Mouse (Mus musculus): ENCODE results near the gene Pde4d.

Pde4d gene

GRCm38 (mm10) chr13:109548263-109548662 is 1098.5 kb downstream of the Pde4d start:
- in situ Hi-C loops (cut with MseI, MboI): loop anchor here (5.0 to 10.0 kb wide), 3 partner anchors 203 to 316 kb away; no protein-coding TSS in a partner anchor

GRCm38 (mm10) chr13:109548771-109549555 is 1099.2 kb downstream of the Pde4d start:
- in situ Hi-C loops (cut with MseI, MboI): loop anchor here (5.0 to 10.0 kb wide), 3 partner anchors 204 to 317 kb away; no protein-coding TSS in a partner anchor

DNA sequence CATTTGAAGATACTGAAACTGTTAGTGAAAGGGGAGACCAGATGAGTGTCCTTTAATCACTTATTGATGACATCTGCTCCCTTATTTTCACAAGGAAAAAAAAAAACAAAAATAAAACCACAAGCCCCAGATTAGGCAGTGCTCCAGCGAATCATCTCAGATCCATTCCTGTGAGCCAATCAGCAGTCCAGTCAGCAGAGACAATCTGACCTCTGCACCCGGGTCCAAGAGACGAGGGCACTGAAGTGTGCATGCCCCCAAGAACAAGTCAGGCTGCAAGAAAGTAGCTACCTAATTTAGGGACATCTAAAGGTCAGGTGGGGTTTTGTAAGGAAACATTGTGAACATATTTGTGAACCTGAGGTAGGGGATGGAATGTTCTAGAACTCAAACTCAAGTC is 1102.1 kb downstream of the Pde4d start:
- in situ Hi-C loops (cut with MseI, MboI): no loop called here

GRCm38 (mm10) chr13:109555513-109555912 is 1105.8 kb downstream of the Pde4d start:
- in situ Hi-C loops (cut with MseI, MboI): no loop called here

DNA sequence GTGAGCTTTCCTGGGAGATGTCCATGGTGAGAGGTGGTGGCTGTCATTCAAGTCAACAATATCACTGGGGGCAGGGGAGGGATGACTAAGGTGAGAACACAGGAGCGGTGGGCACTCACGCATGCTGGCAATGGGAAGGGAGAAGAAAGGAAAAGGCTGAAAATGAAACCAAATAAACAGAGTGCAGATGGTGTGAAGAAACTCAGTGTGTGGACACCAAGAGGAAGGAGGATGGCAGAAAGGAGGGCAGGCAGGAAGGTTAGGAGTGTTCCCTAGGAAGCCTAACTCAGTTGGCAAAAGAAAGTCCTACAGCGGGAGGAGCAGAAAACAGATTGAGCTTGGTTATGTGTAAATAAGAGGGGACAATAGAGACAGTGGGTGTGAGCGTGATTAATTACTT is 1107.1 kb downstream of the Pde4d start:
- in situ Hi-C loops (cut with MseI, MboI): no loop called here

GRCm38 (mm10) chr13:109558341-109559257 is 1108.9 kb downstream of the Pde4d start:
- in situ Hi-C loops (cut with MseI, MboI): no loop called here

- in situ Hi-C loops (cut with MseI, MboI): no loop called here
Measured at GRCm38 (mm10) chr13:109560261-109560660, 1110.5 kb downstream of the Pde4d start.

DNA sequence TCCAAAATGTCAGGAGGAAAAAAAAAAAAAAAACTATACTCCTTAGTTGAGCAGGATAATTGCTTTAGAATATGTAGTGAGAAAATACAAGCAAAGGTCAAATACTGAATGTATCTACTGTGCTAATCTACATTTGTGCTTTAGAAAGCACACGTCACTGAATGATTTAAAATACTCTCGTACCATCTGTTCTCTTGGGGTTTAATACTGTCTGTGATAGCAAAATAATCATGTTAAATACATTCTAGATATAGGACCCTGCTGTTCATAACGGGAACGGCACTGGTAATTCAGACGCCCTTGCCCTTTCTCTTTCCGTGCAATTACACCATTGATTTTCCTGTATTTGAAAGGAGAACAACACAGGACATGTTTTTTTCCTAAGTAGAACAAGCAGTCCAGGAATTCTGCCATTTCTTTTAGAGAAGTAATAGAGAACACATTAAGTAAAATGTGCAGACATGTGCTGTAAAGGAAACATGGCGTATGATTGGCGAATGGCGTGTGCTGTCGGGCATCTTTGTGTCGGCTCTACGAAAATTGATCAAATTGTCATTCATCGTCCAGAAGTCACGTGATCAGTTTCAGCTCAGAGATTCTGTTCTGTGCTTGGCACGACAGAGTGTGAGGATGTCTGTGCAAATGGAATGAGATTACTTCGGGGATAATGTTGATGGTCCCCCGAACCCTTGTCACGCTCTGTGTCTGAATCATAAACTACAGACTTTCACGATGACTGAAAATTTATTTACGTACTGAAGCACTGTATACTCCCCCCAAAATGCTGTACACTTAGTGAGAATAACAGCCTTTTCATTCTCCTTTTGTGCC is 1119.1 kb downstream of the Pde4d start:
- in situ Hi-C loops (cut with MseI, MboI): no loop called here

DNA sequence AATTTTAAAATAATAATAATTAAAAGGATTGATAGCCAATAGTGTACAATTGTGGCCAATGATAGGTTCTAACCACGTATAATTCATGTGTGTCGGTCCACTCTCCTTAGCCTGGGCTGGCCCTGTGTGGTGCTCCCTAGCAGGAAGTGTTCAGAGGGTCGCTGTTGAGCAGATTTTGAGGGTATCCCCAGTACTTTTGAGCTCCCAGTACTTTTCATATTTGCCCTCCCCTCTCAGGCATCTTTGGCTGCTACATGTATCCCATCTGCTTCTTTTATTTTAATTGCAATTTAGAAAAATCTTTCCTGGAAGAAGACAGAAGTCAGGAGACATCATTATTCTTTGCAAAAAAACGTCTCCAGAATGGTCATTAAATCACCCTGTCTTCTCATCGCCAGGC is 1119.7 kb downstream of the Pde4d start:
- in situ Hi-C loops (cut with MseI, MboI): no loop called here

GRCm38 (mm10) chr13:109576725-109577124 is 1127.0 kb downstream of the Pde4d start:
- in situ Hi-C loops (cut with MseI, MboI): no loop called here

- in situ Hi-C loops (cut with MseI, MboI): no loop called here
Measured at GRCm38 (mm10) chr13:109577454-109577853, 1127.7 kb downstream of the Pde4d start.

DNA sequence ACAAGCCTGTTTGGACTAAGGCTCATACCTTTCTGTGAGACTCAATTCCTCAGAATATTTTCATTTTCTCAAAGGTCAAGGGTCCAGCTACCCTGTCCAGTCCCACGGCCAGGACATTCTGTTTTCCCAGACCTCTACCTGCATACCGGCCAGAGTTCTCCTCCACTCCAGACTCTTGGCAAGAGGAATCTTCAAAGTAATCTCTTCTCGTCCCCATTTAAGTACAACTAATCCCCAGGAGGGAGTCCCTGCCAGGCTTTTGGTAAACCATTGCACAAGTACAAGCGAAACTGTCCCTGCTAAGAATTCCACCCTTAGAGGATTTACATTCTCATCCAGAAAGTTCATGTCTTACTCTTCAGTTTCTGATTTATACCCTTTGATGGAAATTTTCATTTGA is 1128.2 kb downstream of the Pde4d start:
- in situ Hi-C loops (cut with MseI, MboI): no loop called here

GRCm38 (mm10) chr13:109581284-109582070 is 1131.7 kb downstream of the Pde4d start:
- in situ Hi-C loops (cut with MseI, MboI): no loop called here

DNA sequence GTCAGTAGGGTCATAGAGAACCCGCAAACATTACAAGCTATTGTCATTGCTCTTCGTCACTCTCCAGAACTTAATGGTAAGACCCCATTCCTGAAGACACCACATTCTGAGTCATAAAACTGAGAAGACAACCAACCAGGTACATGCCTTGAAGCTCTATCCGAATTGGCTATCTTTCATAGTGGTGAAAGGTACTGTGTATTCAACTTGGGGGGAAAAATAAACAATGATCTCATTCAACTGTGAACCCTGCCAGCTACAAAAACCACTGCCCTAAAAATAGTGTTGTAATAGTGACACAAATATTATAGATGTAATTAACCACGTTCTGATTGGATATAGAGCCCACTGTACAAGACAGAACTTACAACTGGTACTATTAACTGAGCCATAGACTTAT is 1140.3 kb downstream of the Pde4d start:
- in situ Hi-C loops (cut with MseI, MboI): no loop called here

DNA sequence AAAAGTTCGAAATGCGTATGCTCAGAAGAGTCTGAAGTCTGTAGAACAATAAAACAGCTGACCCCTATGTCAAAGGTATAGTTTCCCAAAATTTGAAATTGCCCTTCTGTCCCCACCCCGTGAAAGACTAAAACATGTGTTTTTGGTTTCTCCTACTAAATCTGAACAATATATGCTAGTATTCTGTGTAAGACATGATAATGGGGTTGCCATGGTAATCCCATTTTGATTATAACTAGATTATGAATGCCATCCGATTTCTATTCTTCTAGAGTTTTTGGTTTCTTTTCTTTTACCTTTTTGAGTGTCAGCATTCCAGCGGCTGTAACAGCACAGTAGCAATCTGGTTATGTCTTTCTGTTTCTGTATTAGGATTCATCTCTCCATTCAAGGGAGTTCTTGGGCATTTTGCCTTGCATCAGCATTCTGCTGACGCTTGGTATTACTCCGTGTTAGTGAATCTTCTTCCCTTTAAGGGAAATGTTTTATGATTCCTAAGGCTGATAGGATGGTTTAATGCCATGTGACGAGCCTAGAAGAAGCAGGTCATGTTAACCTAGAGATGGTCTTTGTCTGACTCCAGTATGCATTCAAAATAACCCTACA is 1142.5 kb downstream of the Pde4d start:
- in situ Hi-C loops (cut with MseI, MboI): no loop called here

DNA sequence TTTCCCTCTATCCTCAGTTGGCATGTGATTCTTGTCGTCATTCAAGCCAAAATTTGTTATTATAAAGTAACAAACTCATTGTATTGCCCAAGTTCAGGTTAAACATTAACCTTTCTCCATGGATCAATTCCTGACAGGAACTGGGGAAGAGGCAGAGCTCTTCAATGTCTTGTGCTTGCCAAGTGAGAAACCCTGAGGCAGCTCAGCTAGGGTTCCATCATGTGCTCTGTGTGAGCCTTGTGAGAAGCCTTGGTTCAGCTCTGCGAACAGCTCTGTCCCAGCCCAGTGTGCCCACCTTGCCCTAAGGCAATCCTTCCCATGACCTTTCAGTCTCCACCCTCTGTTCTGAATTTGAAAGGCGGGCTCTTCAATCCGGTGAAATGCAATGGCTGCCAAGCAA is 1150.0 kb downstream of the Pde4d start:
- in situ Hi-C loops (cut with MseI, MboI): no loop called here

GRCm38 (mm10) chr13:109604017-109604416 is 1154.3 kb downstream of the Pde4d start:
- in situ Hi-C loops (cut with MseI, MboI): no loop called here

- in situ Hi-C loops (cut with MseI, MboI): no loop called here
Measured at GRCm38 (mm10) chr13:109605140-109605539, 1155.4 kb downstream of the Pde4d start.

DNA sequence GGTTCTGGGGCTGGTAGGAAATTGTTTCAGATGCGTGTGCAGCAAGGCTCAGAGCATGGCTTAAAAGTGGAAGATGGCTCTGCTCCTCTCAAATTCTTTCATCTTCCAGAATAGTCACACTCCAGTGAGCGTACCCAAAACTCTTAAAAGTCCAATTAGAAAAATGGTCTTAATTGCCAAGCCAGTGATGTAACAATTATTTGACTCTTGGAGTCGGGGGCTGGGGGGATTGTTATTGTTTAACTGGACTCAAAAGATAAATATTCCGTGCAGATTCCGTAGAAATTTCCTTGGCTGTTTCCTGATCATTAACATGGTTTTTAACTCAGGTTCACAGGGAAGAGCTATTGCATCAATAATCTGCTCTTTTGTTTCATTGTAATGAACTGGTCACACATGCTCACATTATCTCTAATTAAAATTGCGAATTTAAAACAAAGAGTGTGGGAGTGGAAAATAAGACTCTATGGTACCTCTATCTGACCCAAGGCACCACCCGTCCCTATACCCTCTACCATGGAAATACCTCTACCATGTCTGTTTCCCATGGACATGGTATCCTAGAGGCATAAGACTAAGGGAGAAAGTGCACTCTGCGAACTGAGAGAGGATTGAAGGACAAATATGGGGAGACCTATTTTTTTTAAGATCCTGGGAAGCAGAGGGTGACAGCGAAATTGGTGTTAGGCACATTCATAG is 1159.5 kb downstream of the Pde4d start:
- in situ Hi-C loops (cut with MseI, MboI): no loop called here

GRCm38 (mm10) chr13:109609805-109610187 is 1160.0 kb downstream of the Pde4d start:
- in situ Hi-C loops (cut with MseI, MboI): loop anchor here in 1 of 2 experiments (10.0 kb wide), 1 partner anchor 125 kb away; no protein-coding TSS in a partner anchor

Data from mouse trophoblast stem cell (cell line).